Mouse (Mus musculus) hindbrain, embryonic 15.5 days (tissue): ENCODE results near the gene Otop2. TPM values are rescaled to one million over a fixed set of nuclear protein-coding genes. Genes with fewer than 3 reads are reported as not detected.

Experiments
- ATAC-seq: fragments of 200-750 bp; cut with Nextera tagmentation; 2 replicates; pipeline ENCODE4 v1.8.0; 2017; ENCODE audit warnings: low read depth, moderate number of reproducible peaks, moderate TSS enrichment; ENCODE audit not compliant: low FRiP score
- H3K27ac ChIP-seq: fragments of 300-500 bp; sonication (generic); replicated peaks from 2 replicates; pipeline ENCODE4 v1.5.1; 2015; ENCODE audit warnings: mild to moderate bottlenecking, inconsistent platforms
- H3K27me3 ChIP-seq: fragments of 300-500 bp; sonication (generic); 2 replicates; pipeline ENCODE4 v1.6.1; 2015; ENCODE audit warnings: control low read depth, inconsistent platforms
- H3K36me3 ChIP-seq: fragments of 300-500 bp; sonication (generic); 2 replicates; pipeline ENCODE4 v1.6.1; 2015; ENCODE audit warnings: control low read depth, inconsistent platforms
- H3K4me1 ChIP-seq: fragments of 300-500 bp; sonication (generic); replicated peaks from 2 replicates; pipeline ENCODE4 v1.6.1; 2015; ENCODE audit warnings: control low read depth, inconsistent platforms
- H3K4me2 ChIP-seq: fragments of 300-500 bp; sonication (generic); 2 replicates; pipeline ENCODE4 v1.6.1; 2015; ENCODE audit warnings: moderate library complexity, mild to moderate bottlenecking, inconsistent platforms
- H3K4me3 ChIP-seq: fragments of 300-500 bp; sonication (generic); 2 replicates; pipeline ENCODE4 v1.5.1; 2015; ENCODE audit warnings: mild to moderate bottlenecking, inconsistent platforms
- H3K9ac ChIP-seq: fragments of 300-500 bp; sonication (generic); 2 replicates; pipeline ENCODE4 v1.6.1; 2015; ENCODE audit warnings: inconsistent platforms
- H3K9me3 ChIP-seq: fragments of 300-500 bp; sonication (generic); 2 replicates; pipeline ENCODE4 v1.6.1; 2016; ENCODE audit warnings: control low read depth, inconsistent platforms
- WGBS: fragments of 180-500 bp; shearing (Covaris S2); methylation state at CpG from one replicate; pipeline ENCODE4 v1.1.7; 2015; 5-methylcytosine and 5-hydroxymethylcytosine counted together
- polyA plus RNA-seq: library from polyadenylated mRNA; unstranded; fragments of >200 nt; fragmentation: Nextera tagmentation; extraction: Ambion mirVana; gene quantifications from 2 replicates; pipeline ENCODE4 v1.2.1, GENCODE M21; 2015

Otop2 gene
- polyA plus RNA-seq, 1 experiment from 2014 or later: 0.34 TPM

DNA sequence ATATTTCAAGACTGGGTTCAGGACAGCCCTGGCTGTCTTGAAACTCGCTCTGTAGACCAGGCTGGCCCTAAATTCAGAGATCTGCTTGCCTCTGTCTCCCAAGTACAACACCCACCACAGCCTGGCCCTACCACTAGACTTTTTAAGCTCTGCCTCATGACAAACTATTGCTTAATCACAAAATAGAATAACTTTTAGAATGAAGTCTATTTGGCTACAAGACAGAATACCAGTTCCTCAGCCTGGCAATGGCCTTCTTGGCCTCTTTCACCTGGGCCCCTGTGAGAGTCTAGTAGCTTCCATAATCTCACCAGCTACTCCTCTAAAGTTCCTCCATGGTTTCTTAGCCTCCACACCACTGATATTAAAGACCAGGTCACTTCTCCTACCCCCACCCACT lies 16.6 kb upstream of the Otop2 start:
- WGBS: 83% methylated on average over 1 of the region's 1 CpGs
- Histone ChIP-seq H3K4me3 (no peak overlapping the region), H3K4me2 (no peak overlapping the region), H3K27me3 (no peaks in the 10 kb centered on the region), H3K9ac (no peak overlapping the region), H3K27ac (no peak overlapping the region), H3K9me3 (no peaks in the 10 kb centered on the region), H3K36me3 (no peaks in the 10 kb centered on the region), H3K4me1 (0 out of 2 replicates have a peak, but pooled peaks cover 5% of the 10 kb centered on the region)
- no peak for ATAC-seq

DNA sequence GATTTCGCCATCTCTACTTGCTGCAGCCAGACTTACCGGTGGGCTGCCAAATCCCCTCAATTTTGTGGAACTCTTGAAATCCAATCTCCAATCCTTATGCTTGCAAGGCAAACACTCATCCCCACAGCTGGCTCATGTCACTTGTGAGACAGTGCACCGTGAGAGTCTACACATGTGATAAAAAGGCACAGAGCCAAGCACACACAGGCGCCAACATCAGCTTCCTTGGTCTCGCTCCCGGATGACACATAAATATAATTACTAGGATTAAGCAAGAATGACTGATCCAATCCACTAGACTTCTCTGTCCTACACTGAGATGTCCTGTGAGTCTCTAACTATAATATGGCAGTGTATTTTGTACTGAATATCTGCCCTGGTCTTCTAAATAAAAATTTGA lies 16.0 kb upstream of the Otop2 start:
- no peak overlapping the region for H3K27ac ChIP-seq
- no peak overlapping the region for H3K4me2 ChIP-seq
- H3K27me3 ChIP-seq: no peaks in the 10 kb centered on the region
- 0 out of 2 replicates have a peak, but pooled peaks cover 5% of the 10 kb centered on the region for H3K4me1 ChIP-seq
- H3K36me3 ChIP-seq: no peaks in the 10 kb centered on the region
- ATAC-seq: no peak
- H3K9ac ChIP-seq: no peak overlapping the region
- no peaks in the 10 kb centered on the region for H3K9me3 ChIP-seq
- WGBS: 77% methylated on average over 6 of the region's 6 CpGs
- H3K4me3 ChIP-seq: no peak overlapping the region

GRCm38 (mm10) chr11:115291503-115291902 lies 15.5 kb upstream of the Otop2 start:
- WGBS: 82% methylated on average over 10 of the region's 10 CpGs
- Histone ChIP-seq H3K9ac (no peak overlapping the region), H3K4me3 (no peak overlapping the region), H3K4me2 (no peak overlapping the region), H3K9me3 (no peaks in the 10 kb centered on the region), H3K27me3 (no peaks in the 10 kb centered on the region), H3K4me1 (peaks cover 7% of the 10 kb centered on the region; the same call in 1 of the 2 replicates), H3K36me3 (no peaks in the 10 kb centered on the region), H3K27ac (no peak overlapping the region)
- ATAC-seq: no peak

- no peak overlapping the region for H3K4me3 ChIP-seq
Observed at GRCm38 (mm10) chr11:115292631-115293375, 14.2 kb upstream of the Otop2 start.

DNA sequence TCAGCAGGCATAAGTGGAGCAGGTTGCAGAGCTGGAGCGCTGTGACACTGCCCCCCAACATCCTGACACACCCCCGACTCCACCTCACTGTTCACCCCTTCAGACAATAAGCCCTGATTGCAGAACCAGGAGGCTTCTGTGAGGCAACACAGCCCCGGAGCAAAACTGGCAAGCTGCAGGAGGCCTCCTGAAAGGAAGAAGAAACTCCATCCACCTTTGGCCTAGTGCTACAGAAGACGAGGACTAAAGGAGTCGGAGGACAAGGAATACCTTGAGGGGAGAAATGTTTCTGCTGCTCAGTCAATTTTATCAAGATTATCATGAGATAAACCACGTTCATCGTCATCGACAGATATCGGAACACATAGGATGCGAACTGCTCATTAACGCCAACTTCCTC lies 11.0 kb upstream of the Otop2 start:
- Histone ChIP-seq H3K4me3 (no peak overlapping the region), H3K27me3 (no peaks in the 10 kb centered on the region), H3K27ac (no peak overlapping the region), H3K36me3 (no peaks in the 10 kb centered on the region), H3K4me1 (peaks cover 16% of the 10 kb centered on the region), H3K9ac (no peak overlapping the region), H3K4me2 (no peak overlapping the region), H3K9me3 (no peaks in the 10 kb centered on the region)
- 90% methylated on average over 11 of the region's 11 CpGs for WGBS
- ATAC-seq: no peak

More at GRCm38 (mm10) chr11:115292631-115293375, 14.2 kb upstream of the Otop2 start:
- Histone ChIP-seq H3K9ac (no peak overlapping the region), H3K36me3 (no peaks in the 10 kb centered on the region), H3K9me3 (no peaks in the 10 kb centered on the region), H3K27ac (no peak overlapping the region), H3K27me3 (no peaks in the 10 kb centered on the region), H3K4me2 (no peak overlapping the region), H3K4me1 (peaks cover 15% of the 10 kb centered on the region)
- 74% methylated on average over 14 of the region's 14 CpGs for WGBS
- no peak for ATAC-seq

- WGBS: 51% methylated on average over 21 of the region's 21 CpGs
- H3K4me2 ChIP-seq: peak overlapping the region; percentile 94
- H3K27me3 ChIP-seq: no peaks in the 10 kb centered on the region
- H3K4me3 ChIP-seq: peak overlapping the region; percentile 63
- peak; percentile 29; the same call in 1 of the 2 replicates for ATAC-seq
- H3K9ac ChIP-seq: peak overlapping the region; percentile 62
- H3K27ac ChIP-seq: peak overlapping the region; percentile 72
- peaks cover 16% of the 10 kb centered on the region for H3K4me1 ChIP-seq
- H3K9me3 ChIP-seq: no peaks in the 10 kb centered on the region
- no peaks in the 10 kb centered on the region for H3K36me3 ChIP-seq
Observed at GRCm38 (mm10) chr11:115296471-115297210, 10.3 kb upstream of the Otop2 start.

GRCm38 (mm10) chr11:115297214-115297826 lies 9.6 kb upstream of the Otop2 start, which contains the start of gene Fads6:
TSS of gene Fads6 (minus strand) at chr11:115297663.
- Histone ChIP-seq H3K9ac (peak within 1 kb of the TSS; percentile 62), H3K27ac (peak within 1 kb of the TSS; percentile 72), H3K9me3 (no peaks in the 10 kb centered on the region), H3K4me1 (peaks cover 16% of the 10 kb centered on the region), H3K36me3 (no peaks in the 10 kb centered on the region), H3K4me3 (peak within 1 kb of the TSS; percentile 63), H3K27me3 (no peaks in the 10 kb centered on the region), H3K4me2 (peak within 1 kb of the TSS; percentile 94)
- peak; percentile 88 for ATAC-seq
- under 1% methylated on average over 44 of the region's 44 CpGs for WGBS

GRCm38 (mm10) chr11:115298160-115298559 lies 8.8 kb upstream of the Otop2 start:
- Histone ChIP-seq H3K36me3 (no peaks in the 10 kb centered on the region), H3K4me3 (no peak overlapping the region), H3K9me3 (no peaks in the 10 kb centered on the region), H3K9ac (no peak overlapping the region), H3K27me3 (no peaks in the 10 kb centered on the region), H3K27ac (no peak overlapping the region), H3K4me2 (peak overlapping the region; percentile 94; the same call in 1 of the 2 replicates), H3K4me1 (peaks cover 16% of the 10 kb centered on the region)
- WGBS: 53% methylated on average over 8 of the region's 8 CpGs
- ATAC-seq: no peak

DNA sequence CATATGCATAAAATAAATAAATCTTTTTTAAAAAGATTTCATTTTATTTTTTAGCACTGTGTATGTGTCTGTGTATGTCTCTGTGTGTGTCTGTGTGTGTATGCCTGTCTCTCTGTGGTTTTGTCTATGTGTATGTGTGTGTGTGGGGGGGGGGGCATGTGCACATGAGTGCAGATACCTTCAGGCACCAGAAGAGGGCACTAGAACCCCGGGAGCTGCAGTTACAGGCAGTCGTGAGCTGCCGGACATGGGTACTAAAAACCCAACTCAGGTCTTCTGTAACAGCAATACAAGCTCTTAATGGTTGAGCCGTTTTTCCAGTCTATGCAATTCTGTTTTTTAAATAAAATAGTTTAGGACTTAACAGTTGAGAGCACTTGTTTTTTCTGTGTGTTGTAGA lies 6.2 kb upstream of the Otop2 start:
- Histone ChIP-seq H3K9me3 (no peaks in the 10 kb centered on the region), H3K4me2 (no peak overlapping the region), H3K36me3 (no peaks in the 10 kb centered on the region), H3K9ac (no peak overlapping the region), H3K4me1 (peaks cover 16% of the 10 kb centered on the region), H3K27ac (no peak overlapping the region), H3K4me3 (no peak overlapping the region), H3K27me3 (no peaks in the 10 kb centered on the region)
- no peak for ATAC-seq
- WGBS: 84% methylated on average over 4 of the region's 4 CpGs

- Histone ChIP-seq H3K36me3 (no peaks in the 10 kb centered on the region), H3K9ac (no peak overlapping the region), H3K4me1 (peaks cover 15% of the 10 kb centered on the region), H3K27ac (no peak overlapping the region), H3K4me3 (no peak overlapping the region), H3K4me2 (no peak overlapping the region), H3K9me3 (no peaks in the 10 kb centered on the region), H3K27me3 (no peaks in the 10 kb centered on the region)
- no peak for ATAC-seq
- 92% methylated on average over 2 of the region's 2 CpGs for WGBS
Observed at GRCm38 (mm10) chr11:115301351-115301750, 5.6 kb upstream of the Otop2 start.

GRCm38 (mm10) chr11:115303167-115303566 lies 3.8 kb upstream of the Otop2 start:
- ATAC-seq: no peak
- Histone ChIP-seq H3K36me3 (no peaks in the 10 kb centered on the region), H3K27me3 (no peaks in the 10 kb centered on the region), H3K9me3 (no peaks in the 10 kb centered on the region), H3K27ac (no peak overlapping the region), H3K4me2 (no peak overlapping the region), H3K4me3 (no peak overlapping the region), H3K9ac (no peak overlapping the region), H3K4me1 (no peaks in the 10 kb centered on the region)
- 83% methylated on average over 8 of the region's 8 CpGs for WGBS

DNA sequence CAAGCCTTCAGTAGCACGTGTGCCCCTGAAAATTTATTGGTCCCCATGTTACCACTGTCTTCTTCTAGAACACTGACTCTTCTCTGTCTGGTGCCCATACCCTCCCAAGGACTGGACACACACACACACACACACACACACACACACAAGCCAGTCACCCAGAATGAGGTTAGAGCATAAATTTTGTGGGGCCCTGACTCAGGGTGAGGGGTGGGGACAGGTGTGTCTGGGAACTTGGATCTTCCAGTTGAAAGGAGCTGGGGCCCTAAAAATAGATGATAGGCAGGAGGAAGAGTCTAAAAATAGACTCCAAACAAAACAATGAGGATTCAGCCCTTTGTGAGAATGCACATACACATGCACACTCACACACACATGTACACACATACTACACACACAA lies 1.8 kb downstream of the Otop2 start:
- Histone ChIP-seq H3K9me3 (no peaks in the 10 kb centered on the region), H3K27me3 (peaks cover 4% of the 10 kb centered on the region; the same call in 1 of the 2 replicates), H3K27ac (no peak overlapping the region), H3K36me3 (no peaks in the 10 kb centered on the region), H3K4me2 (no peak overlapping the region), H3K4me1 (no peaks in the 10 kb centered on the region), H3K4me3 (no peak overlapping the region), H3K9ac (no peak overlapping the region)
- ATAC-seq: no peak
- WGBS: 65% methylated on average over 1 of the region's 1 CpGs
